Mouse (Mus musculus) cerebellum, adult 9-11 months (tissue): ENCODE measurements around the gene Lrguk.

Source experiments
- DNase-seq: peaks from one replicate; pipeline ENCODE4 v3.0.0; 2022

Lrguk gene

GRCm38 (mm10) chr6:34179911-34180310 lies 150.7 kb downstream of the Lrguk start:
- DNase-seq: no peak

- DNase-seq: no peak
Observed at GRCm38 (mm10) chr6:34181961-34182360, 152.7 kb downstream of the Lrguk start.

GRCm38 (mm10) chr6:34183326-34183725 lies 154.1 kb downstream of the Lrguk start:
- no peak for DNase-seq
